Mouse (Mus musculus): ENCODE measurements around the gene Il1rapl1.

Il1rapl1 gene

GRCm38 (mm10) chrX:87600914-87601313, 514.5 kb downstream of the Il1rapl1 start:
- DNase-seq (ENCODE audit: low read depth, low spot score): no peak

- no peak for DNase-seq (ENCODE audit: low read depth, low spot score)
Observed at GRCm38 (mm10) chrX:87507997-87508396, 607.4 kb downstream of the Il1rapl1 start.

DNA sequence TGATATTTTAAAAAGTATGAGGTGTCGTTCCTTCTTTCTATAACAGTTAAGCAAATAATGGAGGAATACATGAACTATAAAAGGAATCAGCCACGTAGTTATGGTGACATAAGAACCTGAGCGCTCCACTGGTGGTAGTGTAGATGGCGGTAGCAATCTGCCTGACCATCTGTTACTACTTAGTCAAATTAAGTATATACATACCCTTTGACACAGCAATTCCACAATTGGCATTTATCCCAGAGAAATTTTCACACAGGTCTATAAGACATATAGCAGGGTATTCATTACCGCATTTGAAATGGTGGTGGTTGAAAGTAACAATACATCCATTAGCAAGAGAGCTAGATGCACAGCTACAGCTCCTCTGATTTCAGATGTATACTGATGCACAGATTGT, 612.8 kb downstream of the Il1rapl1 start:
- no peak for DNase-seq (ENCODE audit: low read depth, low spot score)

GRCm38 (mm10) chrX:87483416-87483815, 632.0 kb downstream of the Il1rapl1 start:
- no peak for DNase-seq (ENCODE audit: low read depth, low spot score)

DNA sequence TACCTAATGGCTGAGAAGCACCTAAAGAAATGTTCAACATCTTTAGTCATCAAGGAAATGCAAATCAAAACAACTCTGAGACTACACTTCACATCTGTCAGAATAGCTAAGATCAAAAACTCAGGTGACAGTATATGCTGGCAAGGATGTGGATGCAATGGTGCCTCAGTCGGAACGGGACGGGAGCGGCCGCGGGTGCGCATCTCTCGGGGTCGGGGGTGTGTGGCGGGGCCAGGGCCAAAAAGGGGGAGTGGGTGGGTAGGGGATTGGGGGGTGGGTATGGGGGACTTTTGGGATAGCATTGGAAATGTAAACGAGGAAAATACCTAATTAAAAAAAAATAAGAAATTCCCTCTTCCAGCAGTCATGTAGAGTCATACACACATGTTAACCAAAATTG, 877.3 kb downstream of the Il1rapl1 start:
- DNase-seq (ENCODE audit: low read depth, low spot score): peak; percentile 19

DNA sequence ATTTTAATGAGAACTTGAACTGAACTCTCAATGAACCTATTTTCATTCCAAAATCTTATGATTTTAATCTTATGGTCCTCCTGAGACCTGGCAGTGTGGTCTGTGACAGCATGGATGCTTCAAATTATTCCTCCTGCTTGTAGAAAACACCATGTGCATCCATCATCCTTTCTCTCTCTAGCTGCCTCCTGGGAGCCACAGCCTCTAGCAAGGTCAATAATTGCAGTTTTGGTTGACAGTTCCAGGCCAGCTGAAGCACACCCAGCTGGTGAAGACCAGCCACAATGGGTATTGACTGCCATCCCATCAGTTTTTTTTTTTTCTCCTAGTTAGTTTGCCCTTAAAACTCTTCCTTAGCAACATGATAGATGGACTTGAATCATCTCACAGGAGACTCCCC, 890.2 kb downstream of the Il1rapl1 start:
- no peak for DNase-seq (ENCODE audit: low read depth, low spot score)

DNA sequence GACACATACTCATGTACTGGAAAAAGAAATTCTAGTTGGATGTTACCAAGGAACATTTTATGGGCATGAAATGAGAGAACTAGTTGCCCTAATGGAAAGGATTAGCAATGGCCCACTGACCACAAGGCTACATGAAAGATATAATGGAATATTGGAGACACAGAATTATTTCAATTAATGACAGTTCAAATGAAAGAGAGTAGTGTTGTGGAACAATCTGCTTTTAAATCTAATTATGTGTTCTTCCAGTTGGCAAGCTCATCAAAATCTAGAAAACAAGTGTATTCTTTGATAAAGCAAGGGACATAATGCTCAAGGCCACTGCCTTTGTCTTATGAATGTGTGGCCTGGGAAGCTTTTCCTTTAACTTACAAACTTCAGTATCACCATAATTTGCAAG, 1113.1 kb downstream of the Il1rapl1 start:
- DNase-seq (ENCODE audit: low read depth, low spot score): no peak

- no peak for DNase-seq (ENCODE audit: low read depth, low spot score)
Observed at GRCm38 (mm10) chrX:86955126-86955525, 1160.3 kb downstream of the Il1rapl1 start.

DNA sequence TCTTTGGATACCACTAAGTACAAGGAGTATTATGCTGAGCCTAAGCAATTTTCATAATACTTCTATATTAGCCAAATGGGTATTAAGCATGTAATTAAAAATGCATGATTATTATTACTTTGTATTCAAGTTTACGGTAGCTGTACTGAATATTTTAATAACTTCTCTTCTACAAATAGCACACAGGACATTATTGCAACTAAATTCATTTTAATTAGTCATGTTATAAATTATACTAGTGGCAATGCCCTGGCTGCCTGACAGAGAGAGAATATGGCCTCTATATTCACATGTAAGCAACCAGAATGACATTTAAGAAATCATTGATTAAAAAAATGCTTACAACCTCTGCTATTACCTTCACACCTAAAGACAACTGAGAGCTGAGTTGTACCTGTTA, 1160.8 kb downstream of the Il1rapl1 start:
- no peak for DNase-seq (ENCODE audit: low read depth, low spot score)

DNA sequence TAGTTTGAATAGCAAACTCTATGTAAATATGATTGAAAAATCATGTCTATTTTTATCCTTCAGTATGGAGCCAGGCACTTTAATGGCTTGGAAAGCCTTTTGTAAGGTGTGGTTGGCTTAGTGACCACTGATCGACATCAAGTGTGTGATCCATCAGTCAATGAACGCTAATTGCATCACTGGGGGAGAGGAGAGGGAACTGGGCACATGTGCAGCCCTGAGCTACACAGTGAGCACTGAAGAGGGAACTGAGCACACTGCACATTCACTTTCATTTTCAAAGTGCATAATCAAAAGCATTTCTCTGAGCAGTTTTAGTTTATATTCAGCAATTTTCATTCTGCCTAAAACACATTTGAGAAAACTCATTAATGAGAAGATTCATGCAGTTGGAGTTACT, 1164.5 kb downstream of the Il1rapl1 start:
- no peak for DNase-seq (ENCODE audit: low read depth, low spot score)

- no peak for DNase-seq (ENCODE audit: low read depth, low spot score)
Observed at GRCm38 (mm10) chrX:86949112-86949511, 1166.3 kb downstream of the Il1rapl1 start.

DNA sequence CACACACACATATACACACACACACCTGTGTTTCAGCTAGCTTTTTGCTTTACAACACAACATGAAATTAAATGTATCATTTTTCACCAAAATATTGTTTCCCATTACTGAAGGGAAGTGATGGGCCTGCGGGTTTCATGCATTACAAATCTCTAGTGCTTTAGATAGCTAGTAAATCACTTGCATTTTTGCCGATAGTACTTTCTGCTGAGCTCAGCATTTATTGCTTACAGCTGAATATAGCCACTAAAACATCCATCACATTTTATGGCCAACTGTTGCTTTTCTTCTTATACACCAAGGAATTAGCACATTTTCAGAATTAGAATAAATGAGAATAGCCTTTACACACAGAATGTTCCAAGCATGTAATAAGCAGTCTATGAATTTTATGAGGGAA, 1260.6 kb downstream of the Il1rapl1 start:
- no peak for DNase-seq (ENCODE audit: low read depth, low spot score)

- DNase-seq (ENCODE audit: low read depth, low spot score): no peak
Observed at GRCm38 (mm10) chrX:86808218-86808617, 1307.2 kb downstream of the Il1rapl1 start.

- DNase-seq (ENCODE audit: low read depth, low spot score): no peak
Observed at GRCm38 (mm10) chrX:86802725-86803124, 1312.7 kb downstream of the Il1rapl1 start.

DNA sequence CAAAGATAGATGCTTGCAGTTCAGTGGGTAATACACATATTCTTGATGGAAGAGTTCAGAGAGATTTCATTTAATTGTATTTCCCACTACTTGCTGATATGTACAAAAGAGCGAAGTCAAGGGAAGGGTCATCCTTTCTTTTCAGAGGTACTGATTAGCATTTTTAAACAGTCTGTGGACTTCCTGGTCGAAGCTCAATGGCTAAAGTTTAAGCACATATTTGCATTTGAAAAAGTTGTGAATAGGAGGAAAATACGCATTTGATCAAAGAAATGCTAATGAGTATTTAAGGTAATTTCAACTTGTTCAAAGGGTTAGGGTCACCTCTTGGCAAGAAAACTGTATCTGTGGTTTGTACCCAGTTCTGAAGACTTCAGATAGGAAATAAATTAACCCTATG, 1386.6 kb downstream of the Il1rapl1 start:
- no peak for DNase-seq (ENCODE audit: low read depth, low spot score)

Measured in retina, postnatal 7 days (tissue).